Mouse (Mus musculus) heart, postnatal 0 days (tissue): ENCODE measurements around the gene Gm17416. TPM values are rescaled to one million over a fixed set of nuclear protein-coding genes. Genes with fewer than 3 reads are reported as not detected.

Source experiments
- ATAC-seq: fragments of 200-750 bp; cut with Nextera tagmentation; 2 replicates; pipeline ENCODE4 v1.8.0; 2017; ENCODE audit warnings: low read depth, moderate number of reproducible peaks, moderate library complexity; ENCODE audit not compliant: insufficient read depth
- DNase-seq: peaks from one replicate; pipeline ENCODE4 v3.0.0-alpha.2; 2016; ENCODE audit warnings: low spot score
- H3K27ac ChIP-seq: fragments of 300-500 bp; sonication (generic); 2 replicates; pipeline ENCODE4 v1.5.1; 2014; ENCODE audit warnings: low read depth, mild to moderate bottlenecking
- H3K27me3 ChIP-seq: fragments of 300-500 bp; sonication (generic); 2 replicates; pipeline ENCODE4 v1.6.1; 2014; ENCODE audit warnings: low read length, mixed read lengths; ENCODE audit not compliant: control insufficient read depth, insufficient read depth
- H3K36me3 ChIP-seq: fragments of 300-500 bp; sonication (generic); replicated peaks from 2 replicates; pipeline ENCODE4 v1.6.1; 2014; ENCODE audit warnings: low read length, mixed read lengths; ENCODE audit not compliant: control insufficient read depth, insufficient read depth
- H3K4me1 ChIP-seq: fragments of 300-500 bp; sonication (generic); 2 replicates; pipeline ENCODE4 v1.6.1; 2014; ENCODE audit warnings: antibody characterized with exemption; ENCODE audit not compliant: control insufficient read depth, insufficient read depth
- H3K4me2 ChIP-seq: fragments of 300-500 bp; sonication (generic); 2 replicates; pipeline ENCODE4 v1.6.1; 2014; ENCODE audit warnings: low read depth, mild to moderate bottlenecking, low read length, moderate library complexity
- H3K4me3 ChIP-seq: fragments of 300-500 bp; sonication (generic); 2 replicates; pipeline ENCODE4 v1.5.1; 2014; ENCODE audit warnings: low read depth, low read length
- H3K9ac ChIP-seq: fragments of 300-500 bp; sonication (generic); replicated peaks from 2 replicates; pipeline ENCODE4 v1.6.1; 2014; ENCODE audit warnings: low read depth, low read length, mixed read lengths
- H3K9me3 ChIP-seq: fragments of 300-500 bp; sonication (generic); replicated peaks from 2 replicates; pipeline ENCODE4 v1.6.1; 2016; ENCODE audit warnings: low read length; ENCODE audit not compliant: control insufficient read depth
- CTCF ChIP-seq: IDR thresholded peaks from 2 replicates; pipeline ENCODE4 v1.5.1; 2016; ENCODE audit warnings: antibody characterized with exemption, control low read depth, low read depth
- EP300 ChIP-seq: IDR thresholded peaks from 2 replicates; pipeline ENCODE4 v1.6.1; 2016; ENCODE audit warnings: antibody characterized with exemption, low read depth
- WGBS: fragments of 180-500 bp; shearing (Covaris S2); extraction: QIAGEN DNeasy Blood & Tissue Kit; methylation state at CpG from one replicate; pipeline ENCODE4 v1.1.7; 2014; 5-methylcytosine and 5-hydroxymethylcytosine counted together
- polyA plus RNA-seq: library from polyadenylated mRNA; unstranded; fragments of >200 nt; fragmentation: Nextera tagmentation; extraction: Ambion mirVana; gene quantifications from 2 replicates; pipeline ENCODE4 v1.2.1, GENCODE M21; 2015
- total RNA-seq: library from RNA; depleted of rRNA; stranded (reverse); fragments of >200 nt; gene quantifications from 2 replicates; pipeline ENCODE4 v1.2.3, GENCODE M21; 2014; ENCODE audit warnings: low replicate concordance

Gm17416 gene
- total and polyA plus RNA-seq, 2 experiments from 2014 or later = not detected

DNA sequence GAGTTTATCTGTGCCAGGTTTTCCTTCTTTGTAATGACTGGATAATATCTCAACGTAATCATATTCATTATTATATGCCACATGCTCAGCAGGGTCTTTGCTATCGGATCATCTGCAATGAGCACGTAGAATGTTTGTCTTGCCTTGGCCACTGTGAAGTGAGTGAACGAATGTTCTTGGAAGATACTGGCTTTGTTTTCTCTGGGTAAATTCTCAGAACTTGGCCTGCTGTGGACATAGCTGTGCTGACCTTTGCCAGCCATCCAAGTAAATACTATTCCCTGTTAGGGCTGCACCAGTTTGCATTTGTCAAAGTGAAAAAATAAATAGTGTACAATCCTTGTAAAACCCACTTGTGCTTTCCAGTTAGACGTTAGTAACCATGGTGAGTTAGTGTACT, 21.0 kb upstream of the Gm17416 start:
- WGBS = 71% methylated on average over 5 of the region's 5 CpGs
- TF ChIP-seq CTCF (no peak), EP300 (no peak)
- no peak for DNase-seq
- H3K27ac ChIP-seq = no peak overlapping the region
- no peaks in the 10 kb centered on the region for H3K9me3 ChIP-seq
- no peaks in the 10 kb centered on the region for H3K36me3 ChIP-seq
- H3K4me3 ChIP-seq = no peak overlapping the region
- H3K27me3 ChIP-seq = no peaks in the 10 kb centered on the region
- no peak overlapping the region for H3K4me2 ChIP-seq
- no peaks in the 10 kb centered on the region for H3K4me1 ChIP-seq
- H3K9ac ChIP-seq = no peak overlapping the region
- no peak for ATAC-seq

- H3K4me2 ChIP-seq = no peak overlapping the region
- ATAC-seq (no peak), DNase-seq (peak; percentile 19)
- no peak overlapping the region for H3K9ac ChIP-seq
- no peaks in the 10 kb centered on the region for H3K9me3 ChIP-seq
- 11% methylated on average over 16 of the region's 16 CpGs for WGBS
- H3K36me3 ChIP-seq = no peaks in the 10 kb centered on the region
- no peak overlapping the region for H3K27ac ChIP-seq
- TF ChIP-seq EP300 (no peak), CTCF (peak; percentile 72)
- H3K4me1 ChIP-seq = no peaks in the 10 kb centered on the region
- H3K27me3 ChIP-seq = no peaks in the 10 kb centered on the region
- no peak overlapping the region for H3K4me3 ChIP-seq
Measured at GRCm38 (mm10) chr2:152553774-152554423, 15.2 kb upstream of the Gm17416 start.

- Histone ChIP-seq H3K36me3 (no peaks in the 10 kb centered on the region), H3K9ac (no peak overlapping the region), H3K4me3 (no peak overlapping the region), H3K4me1 (no peaks in the 10 kb centered on the region), H3K4me2 (no peak overlapping the region), H3K27ac (no peak overlapping the region), H3K27me3 (no peaks in the 10 kb centered on the region), H3K9me3 (no peaks in the 10 kb centered on the region)
- ATAC-seq (no peak), DNase-seq (no peak)
- WGBS = 81% methylated on average over 7 of the region's 7 CpGs
- TF ChIP-seq EP300 = no peak
- no peak for TF ChIP-seq CTCF
Measured at GRCm38 (mm10) chr2:152556655-152557054, 12.5 kb upstream of the Gm17416 start.

- ATAC-seq = no peak
- TF ChIP-seq EP300 = no peak
- TF ChIP-seq CTCF = no peak
- H3K4me1 ChIP-seq = no peaks in the 10 kb centered on the region
Measured at GRCm38 (mm10) chr2:152569881-152570280, 743 bp downstream of the Gm17416 start.

GRCm38 (mm10) chr2:152570313-152570712, 1.2 kb downstream of the Gm17416 start:
- TF ChIP-seq EP300 (no peak), CTCF (no peak)
- DNase-seq = no peak
- Histone ChIP-seq H3K9me3 (no peaks in the 10 kb centered on the region), H3K27me3 (no peaks in the 10 kb centered on the region), H3K4me1 (no peaks in the 10 kb centered on the region), H3K4me3 (no peak overlapping the region), H3K36me3 (no peaks in the 10 kb centered on the region), H3K27ac (no peak overlapping the region), H3K4me2 (no peak overlapping the region), H3K9ac (no peak overlapping the region)
- 74% methylated on average over 6 of the region's 6 CpGs for WGBS
- no peak for ATAC-seq

More at GRCm38 (mm10) chr2:152569881-152570280, 743 bp downstream of the Gm17416 start:
- Histone ChIP-seq H3K27ac (no peak overlapping the region), H3K4me3 (no peak overlapping the region), H3K36me3 (no peaks in the 10 kb centered on the region), H3K9ac (no peak overlapping the region), H3K4me2 (no peak overlapping the region), H3K27me3 (no peaks in the 10 kb centered on the region), H3K9me3 (no peaks in the 10 kb centered on the region)
- 71% methylated on average over 4 of the region's 4 CpGs for WGBS
- no peak for DNase-seq

DNA sequence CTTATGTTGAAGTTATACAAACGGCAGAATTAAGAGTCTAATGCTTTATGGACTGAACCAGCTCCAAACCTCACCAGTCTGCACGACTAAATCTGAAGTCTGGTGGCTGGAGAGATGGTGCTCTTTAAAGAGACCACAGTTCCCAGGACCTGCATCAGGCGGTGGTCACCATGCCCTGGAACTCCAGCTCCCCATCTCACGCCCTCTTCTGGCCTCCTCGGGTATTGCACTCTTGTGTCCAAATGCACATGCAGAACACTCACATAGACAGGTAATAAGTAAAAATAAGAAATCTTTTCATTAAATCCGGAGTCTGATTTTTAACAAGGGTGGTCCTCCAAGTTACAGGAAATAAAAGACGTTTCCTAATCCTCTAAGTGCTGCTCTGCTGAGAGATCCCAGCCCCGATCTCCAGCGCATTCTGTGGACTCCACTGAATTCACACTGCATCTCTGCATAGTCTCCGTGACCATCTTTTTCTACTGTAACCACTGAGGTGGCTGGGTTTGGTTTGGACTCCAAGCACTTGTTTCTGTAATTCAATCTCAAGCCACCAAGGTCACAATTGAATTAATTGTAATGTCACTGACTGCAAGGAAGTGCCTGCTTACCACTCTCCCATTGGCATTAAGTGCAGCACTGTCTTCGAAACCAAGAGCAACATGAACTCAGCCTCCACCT, 3.1 kb downstream of the Gm17416 start, which contains the start of gene Defb21:
Gene Defb21, plus strand, starts transcription at position 631 of the 681 bp plus-strand sequence.
- DNase-seq = no peak
- ATAC-seq = no peak
- Histone ChIP-seq H3K36me3 (no peaks in the 10 kb centered on the region), H3K4me3 (no peak within 1 kb of the TSS), H3K4me2 (no peak within 1 kb of the TSS), H3K4me1 (no peaks in the 10 kb centered on the region), H3K27me3 (no peaks in the 10 kb centered on the region), H3K9ac (no peak within 1 kb of the TSS), H3K9me3 (no peaks in the 10 kb centered on the region), H3K27ac (no peak within 1 kb of the TSS)
- WGBS = 62% methylated on average over 11 of the region's 11 CpGs
- TF ChIP-seq EP300 = no peak
- TF ChIP-seq CTCF = peak; percentile 16; the same call in 1 of the 2 replicates
